Mouse (Mus musculus) lung, postnatal 0 days (tissue): ENCODE results near the gene Ino80e.

ENCODE experiments used
- CTCF ChIP-seq: IDR thresholded peaks from 2 replicates; pipeline ENCODE4 v1.5.1; 2016; ENCODE audit warnings: antibody characterized with exemption, mild to moderate bottlenecking
- EP300 ChIP-seq: IDR thresholded peaks from 2 replicates; pipeline ENCODE4 v1.6.1; 2016; ENCODE audit warnings: antibody characterized with exemption, mild to moderate bottlenecking, control low read depth

DNA sequence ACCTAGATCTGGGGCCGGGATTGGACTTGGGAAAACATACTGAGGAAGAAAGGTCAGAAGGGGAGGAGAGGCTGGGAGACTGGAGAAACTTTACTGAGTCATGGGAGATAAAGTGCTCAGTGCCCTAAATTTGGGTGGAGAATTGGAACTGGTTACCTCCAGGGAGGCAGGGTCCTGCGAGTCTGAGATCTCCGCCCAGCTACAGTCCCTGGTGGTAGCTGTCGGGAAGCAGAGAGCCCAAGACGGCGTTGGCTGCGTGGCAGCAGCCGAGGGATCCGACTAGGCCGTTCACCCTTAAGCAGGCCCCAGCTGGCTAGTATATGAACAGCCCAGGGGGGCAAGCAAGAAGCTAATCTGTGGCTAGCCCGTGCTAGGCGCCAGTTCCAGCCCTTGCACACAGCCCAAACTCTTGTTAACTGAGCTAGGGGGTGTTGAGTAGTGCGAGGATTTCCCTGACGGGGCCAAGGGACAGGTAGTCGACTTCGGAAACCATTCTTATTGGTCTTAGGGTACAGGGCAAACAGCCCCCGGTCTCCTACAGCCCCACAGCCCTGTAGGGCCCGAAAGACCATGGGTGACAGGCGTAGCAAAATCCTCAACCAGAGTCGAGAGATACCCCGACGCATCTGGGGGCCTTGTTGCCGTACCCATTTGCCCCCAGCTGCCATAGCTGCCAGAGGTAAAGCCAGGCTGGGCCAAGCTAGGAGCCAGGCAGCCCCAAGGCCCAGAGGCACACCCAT is 7.8 kb upstream of the Ino80e start:
- TF ChIP-seq CTCF (no peak), EP300 (no peak)
